Mouse (Mus musculus) MEL (cell line): ENCODE results near the gene Ramp3. TPM values are rescaled to one million over a fixed set of nuclear protein-coding genes. Genes with fewer than 3 reads are reported as not detected.
"Not testable (repeated sequence)": the region's sequence is repeated elsewhere in the genome, so short reads cannot be mapped to it uniquely, and the experiment has no call there.

ENCODE experiments used
- DNase-seq: peaks from one replicate; pipeline ENCODE4 v3.0.0; 2011; ENCODE audit warnings: low read depth, low spot score
- H3K27ac ChIP-seq: 2 replicates; pipeline ENCODE4 v1.5.1; 2012; ENCODE audit warnings: low read depth, mild to moderate bottlenecking, control low read depth, low read length, moderate library complexity; ENCODE audit not compliant: control insufficient read depth
- H3K27me3 ChIP-seq, 2 experiments: fragments of 150-350 bp in 1 of 2; sonication (generic) in 1 of 2; 2 replicates each; pipeline ENCODE4 v1.6.1; 2012; ENCODE audit warnings: low read length in 2 of 2, mild to moderate bottlenecking in 2 of 2, improper control_type of control experiment in 1 of 2, moderate library complexity in 1 of 2; ENCODE audit not compliant: insufficient read depth in 2 of 2, control insufficient read depth in 1 of 2
- H3K36me3 ChIP-seq, 2 experiments: 2 replicates each; pipeline ENCODE4 v1.6.1; 2012 to 2014; ENCODE audit warnings: low read length in 2 of 2, improper control_type of control experiment in 1 of 2, inconsistent platforms in 1 of 2, mild to moderate bottlenecking in 1 of 2; ENCODE audit not compliant: insufficient read depth in 2 of 2, control insufficient read depth in 1 of 2
- H3K4me1 ChIP-seq, 2 experiments: fragments of 150-350 bp in 1 of 2; sonication (generic) in 1 of 2; 2 replicates each; pipeline ENCODE4 v1.6.1; 2012; ENCODE audit warnings: low read length in 2 of 2, improper control_type of control experiment in 1 of 2, mild to moderate bottlenecking in 1 of 2; ENCODE audit not compliant: insufficient read depth in 2 of 2, control insufficient read depth in 1 of 2
- H3K4me3 ChIP-seq, 2 experiments: fragments of 150-350 bp in 1 of 2; sonication (generic) in 1 of 2; 2 replicates each; pipeline ENCODE4 v1.5.1; 2012; ENCODE audit warnings: low read depth in 2 of 2, low read length in 2 of 2, mild to moderate bottlenecking in 2 of 2, moderate library complexity in 2 of 2, control low read depth in 1 of 2, improper control_type of control experiment in 1 of 2; ENCODE audit not compliant: control insufficient read depth in 1 of 2, insufficient read depth in 1 of 2
- H3K79me2 ChIP-seq: 2 replicates; pipeline ENCODE4 v1.6.1; 2012; ENCODE audit warnings: mild to moderate bottlenecking, low read length, moderate library complexity; ENCODE audit not compliant: control insufficient read depth, poor library complexity, insufficient read depth
- H3K9ac ChIP-seq: 2 replicates; pipeline ENCODE4 v1.6.1; 2012; ENCODE audit warnings: low read depth, mild to moderate bottlenecking, control low read depth, low read length, moderate library complexity; ENCODE audit not compliant: control insufficient read depth, poor library complexity, severe bottlenecking
- H3K9me3 ChIP-seq: fragments of 150-350 bp; sonication (generic); replicated peaks from 2 replicates; pipeline ENCODE4 v1.6.1; 2012; ENCODE audit warnings: mild to moderate bottlenecking, low read length, improper control_type of control experiment, moderate library complexity; ENCODE audit not compliant: insufficient read depth
- CHD2 ChIP-seq: IDR thresholded peaks from 2 replicates; pipeline ENCODE4 v1.6.1; 2011; ENCODE audit warnings: low read length, improper control_type of control experiment
- CTCF ChIP-seq, 3 experiments: IDR thresholded peaks in 2 of 3; conservative IDR thresholded peaks in 1 of 3; 2 replicates each; pipeline ENCODE4 v1.5.1; 2011 to 2012; ENCODE audit warnings: low read length in 3 of 3, low read depth in 2 of 3, mild to moderate bottlenecking in 2 of 3, improper control_type of control experiment in 1 of 3, inconsistent platforms in 1 of 3, mixed read lengths in 1 of 3, moderate library complexity in 1 of 3; ENCODE audit not compliant: control insufficient read depth in 1 of 3, insufficient read depth in 1 of 3, poor library complexity in 1 of 3, severe bottlenecking in 1 of 3
- EP300 ChIP-seq, 2 experiments: IDR thresholded peaks; 2 replicates each; pipeline ENCODE4 v1.6.1; 2011; ENCODE audit warnings: improper control_type of control experiment in 2 of 2, low read length in 2 of 2, low read depth in 1 of 2, mild to moderate bottlenecking in 1 of 2
- KAT2A ChIP-seq: conservative IDR thresholded peaks from 2 replicates; pipeline ENCODE4 v1.6.1; 2012; ENCODE audit warnings: low read depth, low read length, improper control_type of control experiment, inconsistent platforms
- MAFK ChIP-seq: IDR thresholded peaks from 2 replicates; pipeline ENCODE4 v1.6.1; 2011; ENCODE audit warnings: low read depth, mild to moderate bottlenecking, low read length, improper control_type of control experiment, borderline replicate concordance
- MEF2A ChIP-seq: IDR thresholded peaks from 2 replicates; pipeline ENCODE4 v1.6.1; 2014; ENCODE audit warnings: low read depth, mild to moderate bottlenecking, inconsistent platforms, low read length, improper control_type of control experiment; ENCODE audit not compliant: poor library complexity, insufficient replicate concordance, severe bottlenecking; ENCODE audit errors: extremely low read depth
- MYB ChIP-seq: IDR thresholded peaks from 2 replicates; pipeline ENCODE4 v1.6.1; 2011; ENCODE audit warnings: mild to moderate bottlenecking, low read depth, low read length, improper control_type of control experiment
- NRF1 ChIP-seq: IDR thresholded peaks from 2 replicates; pipeline ENCODE4 v1.6.1; 2014; ENCODE audit warnings: low read depth, mild to moderate bottlenecking, inconsistent platforms, low read length, improper control_type of control experiment, moderate library complexity; ENCODE audit not compliant: poor library complexity, insufficient read depth, severe bottlenecking
- POLR2A ChIP-seq, 2 experiments: IDR thresholded peaks; 2 replicates each; pipeline ENCODE4 v1.6.1; 2011 to 2012; ENCODE audit warnings: low read length in 2 of 2, mild to moderate bottlenecking in 2 of 2, control low read depth in 1 of 2, improper control_type of control experiment in 1 of 2, low read depth in 1 of 2, moderate library complexity in 1 of 2; ENCODE audit not compliant: control insufficient read depth in 1 of 2, insufficient read depth in 1 of 2, poor library complexity in 1 of 2
- POLR2AphosphoS2 ChIP-seq: IDR thresholded peaks from 2 replicates; pipeline ENCODE4 v1.6.1; 2011; ENCODE audit warnings: low read length, improper control_type of control experiment
- POLR2AphosphoS5 ChIP-seq: IDR thresholded peaks from 2 replicates; pipeline ENCODE4 v1.6.1; 2012; ENCODE audit warnings: low read depth, borderline replicate concordance, mild to moderate bottlenecking, inconsistent platforms, low read length, moderate library complexity, mixed read lengths
- RAD21 ChIP-seq: IDR thresholded peaks from 2 replicates; pipeline ENCODE4 v1.6.1; 2011; ENCODE audit warnings: mild to moderate bottlenecking, low read depth, low read length, improper control_type of control experiment
- SIN3A ChIP-seq: IDR thresholded peaks from 2 replicates; pipeline ENCODE4 v1.6.1; 2012; ENCODE audit warnings: low read length, improper control_type of control experiment, inconsistent platforms
- SMC3 ChIP-seq: IDR thresholded peaks from 2 replicates; pipeline ENCODE4 v1.6.1; 2011; ENCODE audit warnings: low read depth, low read length, improper control_type of control experiment
- TAL1 ChIP-seq: IDR thresholded peaks from 2 replicates; pipeline ENCODE4 v1.6.1; 2012; ENCODE audit warnings: mild to moderate bottlenecking, inconsistent platforms, low read length, moderate library complexity, mixed read lengths
- TBP ChIP-seq: IDR thresholded peaks from 2 replicates; pipeline ENCODE4 v1.8.0; 2011; ENCODE audit warnings: low read depth, low read length, improper control_type of control experiment
- TCF12 ChIP-seq: IDR thresholded peaks from 2 replicates; pipeline ENCODE4 v1.6.1; 2014; ENCODE audit warnings: low read depth, mild to moderate bottlenecking, inconsistent platforms, low read length, improper control_type of control experiment, moderate library complexity
- UBTF ChIP-seq: IDR thresholded peaks from 2 replicates; pipeline ENCODE4 v1.6.1; 2012; ENCODE audit warnings: low read depth, mild to moderate bottlenecking, inconsistent platforms, low read length, improper control_type of control experiment, moderate library complexity, borderline replicate concordance; ENCODE audit not compliant: insufficient read depth
- USF1 ChIP-seq: IDR thresholded peaks from 2 replicates; pipeline ENCODE4 v1.6.1; 2014; ENCODE audit warnings: low read depth, mild to moderate bottlenecking, inconsistent platforms, low read length, improper control_type of control experiment, moderate library complexity
- ZC3H11A ChIP-seq: IDR thresholded peaks from 2 replicates; pipeline ENCODE4 v1.6.1; 2012; ENCODE audit warnings: low read depth, mild to moderate bottlenecking, inconsistent platforms, low read length, improper control_type of control experiment
- ZKSCAN1 ChIP-seq: IDR thresholded peaks from 2 replicates; pipeline ENCODE4 v1.6.1; 2012; ENCODE audit warnings: low read depth, mild to moderate bottlenecking, inconsistent platforms, low read length, improper control_type of control experiment, moderate library complexity
- polyA plus RNA-seq, 2 experiments: library from polyadenylated mRNA; stranded (reverse) in 1 of 2; unstranded in 1 of 2; fragments of >175 nt in 1 of 2; fragments of >200 nt in 1 of 2; gene quantifications; 2 replicates each; pipeline versions ENCODE4 v1.2.1 to v1.2.4; 2012; ENCODE audit warnings: low replicate concordance in 2 of 2, low read depth in 1 of 2; ENCODE audit not compliant: insufficient read length in 2 of 2, insufficient read depth in 1 of 2, missing spikeins in 1 of 2
- total RNA-seq: library from RNA; depleted of rRNA; stranded (reverse); fragments of 300-350 nt; gene quantifications from 2 replicates; pipeline ENCODE4 v1.2.3, GENCODE M21; 2012

The Ramp3 gene
- total and polyA plus RNA-seq, 3 experiments: not detected

- DNase-seq: peak; percentile 64
- H3K9ac ChIP-seq, H3K9me3 ChIP-seq, H3K4me3 ChIP-seq, H3K79me2 ChIP-seq, H3K4me1 ChIP-seq, H3K27me3 ChIP-seq, H3K36me3 ChIP-seq, H3K27ac ChIP-seq: not testable (repeated sequence)
- TF ChIP-seq CTCF (IDR thresholded peaks at IDR 0.05 in 2 of 3, conservative IDR thresholded peaks at IDR 0.05 in 1 of 3; ENCODE audit: control insufficient read depth in 1 of 3, insufficient read depth in 1 of 3, low read depth in 2 of 3, low read length in 3 of 3, poor library complexity in 1 of 3, severe bottlenecking in 1 of 3) (peak; percentile 37 to 59 (median 54); a peak in 5 of 6 replicates), SMC3 (peak; percentile 59), RAD21 (peak; percentile 46), TBP (peak; percentile 83)
Observed at GRCm38 (mm10) chr11:6652978-6653377, 5.3 kb upstream of the Ramp3 start.

- Histone ChIP-seq H3K9me3 (no peaks in the 10 kb centered on the region), H3K27me3 (no peaks in the 10 kb centered on the region; a peak in 1 of 4 replicates), H3K9ac (no peak overlapping the region), H3K4me1 (no peaks in the 10 kb centered on the region), H3K36me3 (no peaks in the 10 kb centered on the region), H3K27ac (no peak overlapping the region), H3K79me2 (no peaks in the 10 kb centered on the region), H3K4me3 (no peak overlapping the region)
- peak; percentile 92 for DNase-seq
- peak; percentile 99 for TF ChIP-seq RAD21
- TF ChIP-seq TBP: no peak
- peak; percentile 53 to 95 (median 85) for TF ChIP-seq CTCF (IDR thresholded peaks at IDR 0.05 in 2 of 3, conservative IDR thresholded peaks at IDR 0.05 in 1 of 3; ENCODE audit: control insufficient read depth in 1 of 3, insufficient read depth in 1 of 3, low read depth in 2 of 3, low read length in 3 of 3, poor library complexity in 1 of 3, severe bottlenecking in 1 of 3)
- no peak for TF ChIP-seq MEF2A
- no peak for TF ChIP-seq POLR2A (IDR thresholded peaks at IDR 0.05; ENCODE audit: control insufficient read depth in 1 of 2, insufficient read depth in 1 of 2, low read depth in 1 of 2, low read length in 2 of 2, poor library complexity in 1 of 2)
- TF ChIP-seq ZC3H11A: peak; percentile 95
- TF ChIP-seq SIN3A: no peak
- no peak for TF ChIP-seq TAL1
- no peak for TF ChIP-seq CHD2
- no peak for TF ChIP-seq MAFK
- TF ChIP-seq USF1: no peak
- no peak for TF ChIP-seq POLR2AphosphoS5
- TF ChIP-seq SMC3: peak; percentile 95
- no peak for TF ChIP-seq MYB
Observed at GRCm38 (mm10) chr11:6654903-6655302, 3.4 kb upstream of the Ramp3 start.

GRCm38 (mm10) chr11:6661206-6661605 lies 2.9 kb downstream of the Ramp3 start:
- H3K4me1 ChIP-seq: no peaks in the 10 kb centered on the region
- H3K27me3 ChIP-seq: no peaks in the 10 kb centered on the region; a peak in 1 of 4 replicates
- no peaks in the 10 kb centered on the region for H3K36me3 ChIP-seq
- no peak overlapping the region for H3K9ac ChIP-seq
- no peak overlapping the region for H3K4me3 ChIP-seq
- H3K27ac ChIP-seq: no peak overlapping the region
- no peaks in the 10 kb centered on the region for H3K9me3 ChIP-seq
- no peaks in the 10 kb centered on the region for H3K79me2 ChIP-seq
- no peak for DNase-seq
- TF ChIP-seq POLR2AphosphoS2 (no peak), ZKSCAN1 (no peak), EP300 (IDR thresholded peaks at IDR 0.05; ENCODE audit: low read depth in 1 of 2, low read length in 2 of 2) (no peak), KAT2A (no peak), MAFK (no peak), NRF1 (no peak), UBTF (no peak), TCF12 (no peak), TAL1 (no peak)
